Mouse (Mus musculus): Measurements from ENCODE around the gene Dcaf8. TPM values are rescaled to one million over a fixed set of nuclear protein-coding genes. Genes with fewer than 3 reads are reported as not detected.

The Dcaf8 gene
- polyA plus RNA-seq, 2 experiments = 34.6 to 36.2 TPM

GRCm38 (mm10) chr1:172200871-172201447 lies 53.1 kb downstream of the Dcaf8 start:
- H3K4me1 ChIP-seq (replicated peaks; ENCODE audit: control insufficient read depth in 2 of 2, insufficient read depth in 2 of 2, low read length in 1 of 2) = peaks cover 2 to 9% of the 10 kb centered on the region in 2 experiments; a peak in 2 of 4 replicates
- TF ChIP-seq EP300 (IDR thresholded peaks at IDR 0.05; ENCODE audit: low read depth) (no peak), CTCF (IDR thresholded peaks at IDR 0.05; ENCODE audit: low read depth) (no peak)
- H3K27me3 ChIP-seq (ENCODE audit: control insufficient read depth, insufficient read depth, low read length) = no peaks in the 10 kb centered on the region
- peaks cover 31% of the 10 kb centered on the region for H3K36me3 ChIP-seq (replicated peaks; ENCODE audit: control insufficient read depth, insufficient read depth, low read depth)
- DNase-seq (ENCODE audit: low read depth in 3 of 3, low spot score in 3 of 3) (no peak), ATAC-seq (ENCODE audit: insufficient read depth) (no peak)
- no peak overlapping the region for H3K9ac ChIP-seq (replicated peaks)
- H3K27ac ChIP-seq = no peak overlapping the region
- 76% methylated on average over 7 of the region's 7 CpGs for WGBS (ENCODE audit: insufficient replicate concordance)
- H3K4me3 ChIP-seq (ENCODE audit: insufficient read depth in 1 of 2, low read depth in 2 of 2, low read length in 2 of 2) = no peak overlapping the region
- H3K9me3 ChIP-seq (ENCODE audit: control insufficient read depth, low read length) = no peaks in the 10 kb centered on the region
- H3K4me2 ChIP-seq (ENCODE audit: low read depth) = no peak overlapping the region

GRCm38 (mm10) chr1:172201967-172202880 lies 54.3 kb downstream of the Dcaf8 start:
- peaks cover 2 to 14% of the 10 kb centered on the region in 2 experiments; a peak in 2 of 4 replicates for H3K4me1 ChIP-seq (replicated peaks; ENCODE audit: control insufficient read depth in 2 of 2, insufficient read depth in 2 of 2, low read length in 1 of 2)
- peaks cover 19% of the 10 kb centered on the region for H3K36me3 ChIP-seq (replicated peaks; ENCODE audit: control insufficient read depth, insufficient read depth, low read depth)
- no peaks in the 10 kb centered on the region for H3K9me3 ChIP-seq (ENCODE audit: control insufficient read depth, low read length)
- H3K27ac ChIP-seq = no peak overlapping the region
- no peak for DNase-seq (ENCODE audit: low read depth in 3 of 3, low spot score in 3 of 3)
- H3K9ac ChIP-seq (replicated peaks) = no peak overlapping the region
- no peak overlapping the region for H3K4me3 ChIP-seq (ENCODE audit: insufficient read depth in 1 of 2, low read depth in 2 of 2, low read length in 2 of 2)
- 67% methylated on average over 14 of the region's 14 CpGs for WGBS (ENCODE audit: insufficient replicate concordance)
- no peaks in the 10 kb centered on the region for H3K27me3 ChIP-seq (ENCODE audit: control insufficient read depth, insufficient read depth, low read length)
- no peak for ATAC-seq (ENCODE audit: insufficient read depth)
- no peak overlapping the region for H3K4me2 ChIP-seq (ENCODE audit: low read depth)
- no peak for TF ChIP-seq EP300 (IDR thresholded peaks at IDR 0.05; ENCODE audit: low read depth)
- no peak for TF ChIP-seq CTCF (IDR thresholded peaks at IDR 0.05; ENCODE audit: low read depth)

- peaks cover 2 to 15% of the 10 kb centered on the region in 2 experiments; a peak in 2 of 4 replicates for H3K4me1 ChIP-seq (replicated peaks; ENCODE audit: control insufficient read depth in 2 of 2, insufficient read depth in 2 of 2, low read length in 1 of 2)
- no peak for ATAC-seq (ENCODE audit: insufficient read depth)
Observed at GRCm38 (mm10) chr1:172202894-172203522, 55.1 kb downstream of the Dcaf8 start.

GRCm38 (mm10) chr1:172203566-172203965 lies 55.7 kb downstream of the Dcaf8 start:
- H3K4me1 ChIP-seq (replicated peaks; ENCODE audit: control insufficient read depth in 2 of 2, insufficient read depth in 2 of 2, low read length in 1 of 2) = peaks cover 2 to 15% of the 10 kb centered on the region in 2 experiments; a peak in 2 of 4 replicates
- H3K36me3 ChIP-seq (replicated peaks; ENCODE audit: control insufficient read depth, insufficient read depth, low read depth) = peaks cover 9% of the 10 kb centered on the region
- no peak overlapping the region for H3K4me2 ChIP-seq (ENCODE audit: low read depth)
- no peaks in the 10 kb centered on the region for H3K9me3 ChIP-seq (ENCODE audit: control insufficient read depth, low read length)
- H3K27ac ChIP-seq = no peak overlapping the region
- ATAC-seq (ENCODE audit: insufficient read depth) (no peak), DNase-seq (ENCODE audit: low read depth in 3 of 3, low spot score in 3 of 3) (no peak)
- no peaks in the 10 kb centered on the region for H3K27me3 ChIP-seq (ENCODE audit: control insufficient read depth, insufficient read depth, low read length)
- WGBS (ENCODE audit: insufficient replicate concordance) = 27% methylated on average over 4 of the region's 4 CpGs
- no peak for TF ChIP-seq EP300 (IDR thresholded peaks at IDR 0.05; ENCODE audit: low read depth)
- no peak for TF ChIP-seq CTCF (IDR thresholded peaks at IDR 0.05; ENCODE audit: low read depth)
- H3K4me3 ChIP-seq (ENCODE audit: insufficient read depth in 1 of 2, low read depth in 2 of 2, low read length in 2 of 2) = no peak overlapping the region
- no peak overlapping the region for H3K9ac ChIP-seq (replicated peaks)

More at GRCm38 (mm10) chr1:172202894-172203522, 55.1 kb downstream of the Dcaf8 start:
- no peak overlapping the region for H3K4me2 ChIP-seq (ENCODE audit: low read depth)
- H3K9ac ChIP-seq (replicated peaks) = no peak overlapping the region
- H3K27me3 ChIP-seq (ENCODE audit: control insufficient read depth, insufficient read depth, low read length) = no peaks in the 10 kb centered on the region
- 52% methylated on average over 2 of the region's 2 CpGs for WGBS (ENCODE audit: insufficient replicate concordance)
- no peaks in the 10 kb centered on the region for H3K9me3 ChIP-seq (ENCODE audit: control insufficient read depth, low read length)
- H3K36me3 ChIP-seq (replicated peaks; ENCODE audit: control insufficient read depth, insufficient read depth, low read depth) = peaks cover 14% of the 10 kb centered on the region
- no peak overlapping the region for H3K4me3 ChIP-seq (ENCODE audit: insufficient read depth in 1 of 2, low read depth in 2 of 2, low read length in 2 of 2)
- no peak for DNase-seq (ENCODE audit: low read depth in 3 of 3, low spot score in 3 of 3)
- TF ChIP-seq EP300 (IDR thresholded peaks at IDR 0.05; ENCODE audit: low read depth) (no peak), CTCF (IDR thresholded peaks at IDR 0.05; ENCODE audit: low read depth) (no peak)
- no peak overlapping the region for H3K27ac ChIP-seq
